Mouse (Mus musculus) cortical plate, adult 2 months (tissue): ENCODE measurements at regions not wholly inside any gene's neighbourhood (a gene's known extent, or its start where the extent isn't known, plus 50 kb on each side); places are given as distances from the start of the nearest gene placed in this dataset.

Experiments used
- CTCF ChIP-seq: fragments of 200-500 bp; IDR thresholded peaks from 2 replicates; pipeline ENCODE4 v1.5.1; 2011; ENCODE audit warnings: mild to moderate bottlenecking, control low read depth, low read length; ENCODE audit not compliant: insufficient read depth; ENCODE audit errors: extremely low read depth
- POLR2A ChIP-seq: fragments of 200-500 bp; IDR thresholded peaks from 2 replicates; pipeline ENCODE4 v1.6.1; 2011; ENCODE audit warnings: mild to moderate bottlenecking, low read length, control low read depth; ENCODE audit not compliant: insufficient read depth; ENCODE audit errors: extremely low read depth

- TF ChIP-seq CTCF (no peak), POLR2A (no peak)
Observed at GRCm38 (mm10) chr2:50942741-50943140, 206.2 kb downstream of the Rnd3 start.
